Mouse (Mus musculus) heart, embryonic 11.5 days (tissue): ENCODE data around the gene Dusp5. TPM values are rescaled to one million over a fixed set of nuclear protein-coding genes. Genes with fewer than 3 reads are reported as not detected.
"Not testable (repeated sequence)": the region's sequence is repeated elsewhere in the genome, so short reads cannot be mapped to it uniquely, and the experiment has no call there.

Experiments used
- ATAC-seq: fragments of 200-750 bp; cut with Nextera tagmentation; replicated peaks from 2 replicates; pipeline ENCODE4 v1.8.0; 2017; ENCODE audit warnings: moderate library complexity; ENCODE audit not compliant: insufficient number of reproducible peaks, low FRiP score, low TSS enrichment
- H3K27ac ChIP-seq: fragments of 300-500 bp; sonication (generic); 2 replicates; pipeline ENCODE4 v1.5.1; 2014; ENCODE audit warnings: mild to moderate bottlenecking, low read depth, low read length
- H3K27me3 ChIP-seq: fragments of 300-500 bp; sonication (generic); 2 replicates; pipeline ENCODE4 v1.6.1; 2014; ENCODE audit warnings: mild to moderate bottlenecking, low read length, mixed read lengths; ENCODE audit not compliant: control insufficient read depth, insufficient read depth
- H3K36me3 ChIP-seq: fragments of 300-500 bp; sonication (generic); 2 replicates; pipeline ENCODE4 v1.6.1; 2014; ENCODE audit warnings: mild to moderate bottlenecking, low read length, moderate library complexity, mixed read lengths; ENCODE audit not compliant: control insufficient read depth, insufficient read depth
- H3K4me1 ChIP-seq: fragments of 300-500 bp; sonication (generic); 2 replicates; pipeline ENCODE4 v1.6.1; 2014; ENCODE audit warnings: low read length; ENCODE audit not compliant: control insufficient read depth, insufficient read depth
- H3K4me2 ChIP-seq: fragments of 300-500 bp; sonication (generic); 2 replicates; pipeline ENCODE4 v1.6.1; 2014; ENCODE audit warnings: mild to moderate bottlenecking, moderate library complexity
- H3K4me3 ChIP-seq: fragments of 300-500 bp; sonication (generic); 2 replicates; pipeline ENCODE4 v1.5.1; 2014; ENCODE audit warnings: low read depth, low read length
- H3K9ac ChIP-seq: fragments of 300-500 bp; sonication (generic); 2 replicates; pipeline ENCODE4 v1.6.1; 2014; ENCODE audit warnings: mild to moderate bottlenecking, low read depth, low read length, moderate library complexity
- H3K9me3 ChIP-seq: fragments of 300-500 bp; sonication (generic); replicated peaks from 2 replicates; pipeline ENCODE4 v1.6.1; 2016; ENCODE audit warnings: low read length; ENCODE audit not compliant: control insufficient read depth
- WGBS: fragments of 180-500 bp; shearing (Covaris S2); extraction: QIAGEN DNeasy Blood & Tissue Kit; methylation state at CpG from one replicate; pipeline ENCODE4 v1.1.7; 2014; ENCODE audit not compliant: insufficient replicate concordance; 5-methylcytosine and 5-hydroxymethylcytosine counted together
- polyA plus RNA-seq: library from polyadenylated mRNA; unstranded; fragments of >200 nt; fragmentation: Nextera tagmentation; extraction: Ambion mirVana; gene quantifications from 2 replicates; pipeline ENCODE4 v1.2.1, GENCODE M21; 2014

The Dusp5 gene
- polyA plus RNA-seq, 1 experiment from 2014 or later, result 9.4 TPM

GRCm38 (mm10) chr19:53577025-53577800 is 48.3 kb downstream of the Dusp5 start:
- Histone ChIP-seq H3K9me3 (no peaks in the 10 kb centered on the region), H3K9ac (no peak overlapping the region), H3K4me1 (peaks cover 14% of the 10 kb centered on the region), H3K4me2 (no peak overlapping the region), H3K36me3 (no peaks in the 10 kb centered on the region), H3K27ac (no peak overlapping the region), H3K4me3 (no peak overlapping the region), H3K27me3 (no peaks in the 10 kb centered on the region)
- WGBS, result 60% methylated on average over 11 of the region's 11 CpGs
- ATAC-seq, result no peak

- no peak overlapping the region for H3K4me2 ChIP-seq
- H3K9me3 ChIP-seq, result peaks cover under 1% of the 10 kb centered on the region; the same call in 1 of the 2 replicates
- no peak overlapping the region for H3K9ac ChIP-seq
- ATAC-seq, result no peak
- peaks cover 14% of the 10 kb centered on the region for H3K4me1 ChIP-seq
- H3K4me3 ChIP-seq, result no peak overlapping the region
- H3K27ac ChIP-seq, result no peak overlapping the region
- H3K27me3 ChIP-seq, result no peaks in the 10 kb centered on the region
- H3K36me3 ChIP-seq, result no peaks in the 10 kb centered on the region
- 12% methylated on average over 8 of the region's 8 CpGs for WGBS
Measured at GRCm38 (mm10) chr19:53578597-53579252, 49.8 kb downstream of the Dusp5 start.

- peaks cover 11% of the 10 kb centered on the region; the same call in 1 of the 2 replicates for H3K9me3 ChIP-seq
- H3K4me1 ChIP-seq, H3K27ac ChIP-seq, H3K36me3 ChIP-seq, H3K4me2 ChIP-seq, H3K9ac ChIP-seq, H3K4me3 ChIP-seq, ATAC-seq, H3K27me3 ChIP-seq: not testable (repeated sequence)
- WGBS, result 81% methylated on average over 8 of the region's 8 CpGs
Measured at GRCm38 (mm10) chr19:53580271-53580670, 51.4 kb downstream of the Dusp5 start.

- H3K4me2 ChIP-seq, H3K36me3 ChIP-seq, H3K27ac ChIP-seq, H3K4me3 ChIP-seq, H3K9ac ChIP-seq, H3K4me1 ChIP-seq, H3K27me3 ChIP-seq, ATAC-seq: not testable (repeated sequence)
- WGBS, result 78% methylated on average over 3 of the region's 3 CpGs
- peaks cover 11% of the 10 kb centered on the region; the same call in 1 of the 2 replicates for H3K9me3 ChIP-seq
Measured at GRCm38 (mm10) chr19:53587686-53588085, 58.8 kb downstream of the Dusp5 start.

- H3K4me1 ChIP-seq, H3K36me3 ChIP-seq, H3K27ac ChIP-seq, H3K9me3 ChIP-seq, H3K4me2 ChIP-seq, H3K27me3 ChIP-seq, H3K4me3 ChIP-seq, H3K9ac ChIP-seq, ATAC-seq: not testable (repeated sequence)
- 95% methylated on average over 7 of the region's 7 CpGs for WGBS
Measured at GRCm38 (mm10) chr19:53588968-53589367, 60.1 kb downstream of the Dusp5 start, which contains the start of gene Nutf2-ps1. Gene Nutf2-ps1 (minus strand): TSS chr19:53589068.

Other genes starting within 250 kb of the Dusp5 start
- 33.1 and 36.6 TPM in 2 replicates for gene Mxi1, start 218.6 kb upstream of the Dusp5 start, polyA plus RNA-seq
- 2.1 and 3.5 TPM in 2 replicates for gene Gm10197, start 157.3 kb upstream of the Dusp5 start, polyA plus RNA-seq
- 38.4 and 40.0 TPM in 2 replicates for gene Smndc1, start 138.5 kb upstream of the Dusp5 start, polyA plus RNA-seq
- 283 and 319 TPM in 2 replicates for gene Nutf2-ps1, start 60.0 kb downstream of the Dusp5 start, polyA plus RNA-seq
- 53.0 and 56.0 TPM in 2 replicates for gene Smc3, start 71.3 kb downstream of the Dusp5 start, polyA plus RNA-seq
- gene Rbm20, start 148.2 kb downstream of the Dusp5 start, polyA plus RNA-seq, result 25.0 and 36.4 TPM in 2 replicates